Mouse (Mus musculus) heart, postnatal 0 days (tissue): ENCODE measurements at regions not wholly inside any gene's neighbourhood (a gene's known extent, or its start where the extent isn't known, plus 50 kb on each side); places are given as distances from the start of the nearest gene placed in this dataset.

ENCODE experiments used
- CTCF ChIP-seq: IDR thresholded peaks from 2 replicates; pipeline ENCODE4 v1.5.1; 2016; ENCODE audit warnings: antibody characterized with exemption, control low read depth, low read depth
- EP300 ChIP-seq: IDR thresholded peaks from 2 replicates; pipeline ENCODE4 v1.6.1; 2016; ENCODE audit warnings: antibody characterized with exemption, low read depth

GRCm38 (mm10) chr16:25224801-25225200, 61.8 kb upstream of the Tprg start:
- no peak for TF ChIP-seq EP300
- TF ChIP-seq CTCF: no peak
